Mouse (Mus musculus): ENCODE data around the gene Gpr107. TPM values are rescaled to one million over a fixed set of nuclear protein-coding genes. Genes with fewer than 3 reads are reported as not detected.
A peak's percentile ranks its signal among the peaks of the same experiment; 100 is the strongest.

Gpr107 gene
- polyA plus RNA-seq, 1 experiment from 2014 or later, result 29.9 TPM

DNA sequence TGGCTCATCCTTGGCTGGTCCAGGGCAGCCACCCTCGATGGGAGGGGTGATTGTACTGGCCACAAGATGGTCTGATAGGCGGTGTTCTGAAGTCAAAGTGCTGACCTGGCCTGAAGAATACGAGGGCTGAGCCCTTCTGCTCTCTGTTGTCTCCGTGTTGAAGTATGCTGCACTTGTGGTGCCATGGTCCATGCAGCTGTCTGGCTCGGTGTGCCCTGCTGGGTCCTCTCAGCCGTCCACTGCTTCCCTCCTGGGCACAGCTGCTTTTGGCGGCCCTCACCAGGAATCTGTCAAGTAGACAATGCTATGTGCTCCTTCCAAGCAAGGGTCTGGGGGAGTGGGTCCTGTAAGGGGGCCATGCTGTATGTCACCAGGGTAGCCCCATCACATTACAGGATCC lies 68.7 kb downstream of the Gpr107 start:
- H3K9me3 ChIP-seq (replicated peaks; ENCODE audit: control insufficient read depth, low read length), result no peaks in the 10 kb centered on the region
- no peak for ATAC-seq (replicated peaks; ENCODE audit: extremely low read depth, insufficient read depth, low FRiP score)
- no peak overlapping the region for H3K9ac ChIP-seq (ENCODE audit: low read length)
- H3K4me2 ChIP-seq (ENCODE audit: low read depth, low read length), result no peak overlapping the region
- 68% methylated on average over 7 of the region's 7 CpGs for WGBS
- H3K36me3 ChIP-seq (ENCODE audit: control insufficient read depth, insufficient read depth), result no peaks in the 10 kb centered on the region
- peaks cover 27% of the 10 kb centered on the region for H3K4me1 ChIP-seq (ENCODE audit: control insufficient read depth, insufficient read depth, low read length)
- H3K4me3 ChIP-seq (ENCODE audit: low read length), result no peak overlapping the region
- H3K27ac ChIP-seq (ENCODE audit: low read length), result no peak overlapping the region
- no peaks in the 10 kb centered on the region for H3K27me3 ChIP-seq (ENCODE audit: control insufficient read depth, insufficient read depth, low read length)

DNA sequence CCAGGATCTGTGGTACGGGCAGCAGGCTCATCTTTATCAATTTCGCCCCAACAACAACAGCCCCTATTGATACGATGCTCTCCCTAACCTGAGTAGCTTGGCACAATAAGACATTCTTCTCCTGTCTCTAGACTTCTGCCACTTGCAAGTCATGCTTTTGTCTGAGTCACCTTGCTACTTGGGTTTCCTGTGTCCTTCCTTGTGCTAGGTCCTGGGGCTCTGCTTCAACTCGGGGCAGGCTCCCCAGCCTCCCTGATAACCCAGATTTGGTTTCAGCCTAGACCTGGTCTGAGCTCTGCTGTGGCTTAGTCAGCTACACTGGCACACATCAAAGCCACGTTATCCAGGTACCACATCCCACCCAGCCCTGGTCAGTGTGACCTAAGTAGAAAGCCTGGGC lies 69.5 kb downstream of the Gpr107 start:
- no peak overlapping the region for H3K4me3 ChIP-seq (ENCODE audit: low read length)
- H3K9me3 ChIP-seq (replicated peaks; ENCODE audit: control insufficient read depth, low read length), result peaks cover 4% of the 10 kb centered on the region
- 68% methylated on average over 5 of the region's 5 CpGs for WGBS
- H3K27me3 ChIP-seq (ENCODE audit: control insufficient read depth, insufficient read depth, low read length), result no peaks in the 10 kb centered on the region
- ATAC-seq (replicated peaks; ENCODE audit: extremely low read depth, insufficient read depth, low FRiP score), result no peak
- peaks cover 20% of the 10 kb centered on the region for H3K4me1 ChIP-seq (ENCODE audit: control insufficient read depth, insufficient read depth, low read length)
- H3K4me2 ChIP-seq (ENCODE audit: low read depth, low read length), result no peak overlapping the region
- H3K27ac ChIP-seq (ENCODE audit: low read length), result no peak overlapping the region
- no peak overlapping the region for H3K9ac ChIP-seq (ENCODE audit: low read length)
- no peaks in the 10 kb centered on the region for H3K36me3 ChIP-seq (ENCODE audit: control insufficient read depth, insufficient read depth)

DNA sequence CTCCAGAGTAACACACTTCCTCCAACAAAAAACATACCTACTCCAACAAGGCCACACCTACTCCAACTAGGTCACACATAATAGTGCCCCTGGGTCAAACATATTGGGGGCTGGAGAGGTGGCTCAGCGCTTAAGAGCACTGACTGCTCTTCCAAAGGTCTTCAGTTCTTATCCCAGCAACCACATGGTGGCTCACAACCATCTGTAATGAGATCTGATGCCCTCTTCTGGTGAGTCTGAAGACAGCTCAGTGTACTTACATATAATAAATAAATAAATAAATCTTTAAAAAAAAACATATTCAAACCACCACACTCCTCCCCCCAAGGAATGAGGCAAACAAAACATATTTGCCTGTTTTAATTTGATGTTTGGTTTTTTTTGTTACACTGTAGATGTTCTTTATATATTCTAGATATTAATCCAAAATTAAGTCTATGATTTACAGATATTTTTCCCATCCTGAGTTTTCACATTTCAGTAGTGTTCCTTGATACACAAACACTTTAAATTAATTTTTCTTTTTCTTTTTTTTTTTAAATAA lies 76.7 kb downstream of the Gpr107 start:
- no peak overlapping the region for H3K4me2 ChIP-seq (ENCODE audit: low read depth, low read length)
- no peaks in the 10 kb centered on the region for H3K36me3 ChIP-seq (ENCODE audit: control insufficient read depth, insufficient read depth)
- no peak overlapping the region for H3K4me3 ChIP-seq (ENCODE audit: low read length)
- WGBS, result 55% methylated on average over 1 of the region's 1 CpGs
- H3K27me3 ChIP-seq (ENCODE audit: control insufficient read depth, insufficient read depth, low read length), result no peaks in the 10 kb centered on the region
- H3K9ac ChIP-seq (ENCODE audit: low read length), result no peak overlapping the region
- no peak for ATAC-seq (replicated peaks; ENCODE audit: extremely low read depth, insufficient read depth, low FRiP score)
- H3K4me1 ChIP-seq (ENCODE audit: control insufficient read depth, insufficient read depth, low read length), result no peaks in the 10 kb centered on the region
- H3K27ac ChIP-seq (ENCODE audit: low read length), result no peak overlapping the region
- peaks cover 5% of the 10 kb centered on the region for H3K9me3 ChIP-seq (replicated peaks; ENCODE audit: control insufficient read depth, low read length)

DNA sequence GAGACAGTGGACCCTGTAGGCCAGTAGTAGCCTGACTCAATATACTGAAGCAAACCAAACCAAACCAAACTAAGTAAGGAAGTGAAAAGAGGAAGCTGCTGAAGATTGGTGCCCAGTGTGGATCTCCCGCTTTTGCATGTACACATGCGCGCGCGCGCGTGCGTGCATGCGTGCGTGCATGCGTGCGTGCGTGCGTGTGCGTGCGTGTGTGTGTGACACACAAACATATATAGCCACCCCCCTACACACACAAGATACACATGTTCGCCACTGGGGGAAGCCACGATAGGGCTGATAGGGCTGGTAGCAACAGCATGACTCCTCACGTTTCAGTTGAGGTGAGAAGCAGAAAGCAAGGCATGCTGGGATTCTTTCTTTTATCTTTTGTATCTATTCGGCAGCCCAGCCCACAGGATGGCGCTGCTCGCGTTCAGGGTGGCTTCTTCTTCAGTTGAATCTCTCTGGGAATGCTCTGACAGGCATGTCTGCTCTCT lies 87.1 kb downstream of the Gpr107 start:
- peaks cover 2% of the 10 kb centered on the region; the same call in 1 of the 2 replicates for H3K27me3 ChIP-seq (ENCODE audit: control insufficient read depth, insufficient read depth, low read length)
- WGBS, result 28% methylated on average over 23 of the region's 23 CpGs
- no peak overlapping the region for H3K27ac ChIP-seq (ENCODE audit: low read length)
- H3K9ac ChIP-seq (ENCODE audit: low read length), result peak overlapping the region; percentile 31; the same call in 1 of the 2 replicates
- H3K4me2 ChIP-seq (ENCODE audit: low read depth, low read length), result peak overlapping the region; percentile 44
- H3K9me3 ChIP-seq (replicated peaks; ENCODE audit: control insufficient read depth, low read length), result no peaks in the 10 kb centered on the region
- H3K4me3 ChIP-seq (ENCODE audit: low read length), result peak overlapping the region; percentile 25
- H3K4me1 ChIP-seq (ENCODE audit: control insufficient read depth, insufficient read depth, low read length), result peaks cover 5% of the 10 kb centered on the region; the same call in 1 of the 2 replicates
- peak; percentile 25; the same call in 1 of the 2 replicates for ATAC-seq (replicated peaks; ENCODE audit: extremely low read depth, insufficient read depth, low FRiP score)
- H3K36me3 ChIP-seq (ENCODE audit: control insufficient read depth, insufficient read depth), result no peaks in the 10 kb centered on the region

DNA sequence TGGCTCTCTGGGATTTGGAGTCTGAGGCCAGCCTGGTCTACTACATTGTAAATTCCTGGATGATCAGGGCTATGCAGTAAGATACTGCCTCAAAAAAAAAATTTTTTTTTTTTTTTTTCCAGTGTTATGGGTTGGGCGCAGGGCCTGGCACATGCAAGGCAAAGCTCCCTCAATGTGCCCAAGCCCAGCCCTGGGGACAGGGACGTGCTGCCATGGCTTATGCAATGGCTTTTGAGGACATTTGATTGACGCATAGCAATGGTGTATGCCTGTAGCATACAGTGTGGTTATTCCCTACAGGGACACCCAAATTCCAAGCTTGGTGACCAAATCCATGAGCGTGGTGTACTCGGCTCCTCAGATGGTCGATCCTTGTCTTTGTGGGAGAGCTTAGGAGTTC lies 87.7 kb downstream of the Gpr107 start:
- H3K27ac ChIP-seq (ENCODE audit: low read length), result no peak overlapping the region
- H3K4me3 ChIP-seq (ENCODE audit: low read length), result no peak overlapping the region
- no peak overlapping the region for H3K9ac ChIP-seq (ENCODE audit: low read length)
- peaks cover 10% of the 10 kb centered on the region for H3K4me1 ChIP-seq (ENCODE audit: control insufficient read depth, insufficient read depth, low read length)
- H3K4me2 ChIP-seq (ENCODE audit: low read depth, low read length), result peak overlapping the region; percentile 44
- peaks cover 2% of the 10 kb centered on the region; the same call in 1 of the 2 replicates for H3K27me3 ChIP-seq (ENCODE audit: control insufficient read depth, insufficient read depth, low read length)
- ATAC-seq (replicated peaks; ENCODE audit: extremely low read depth, insufficient read depth, low FRiP score), result no peak
- H3K9me3 ChIP-seq (replicated peaks; ENCODE audit: control insufficient read depth, low read length), result no peaks in the 10 kb centered on the region
- H3K36me3 ChIP-seq (ENCODE audit: control insufficient read depth, insufficient read depth), result no peaks in the 10 kb centered on the region
- 74% methylated on average over 6 of the region's 6 CpGs for WGBS

DNA sequence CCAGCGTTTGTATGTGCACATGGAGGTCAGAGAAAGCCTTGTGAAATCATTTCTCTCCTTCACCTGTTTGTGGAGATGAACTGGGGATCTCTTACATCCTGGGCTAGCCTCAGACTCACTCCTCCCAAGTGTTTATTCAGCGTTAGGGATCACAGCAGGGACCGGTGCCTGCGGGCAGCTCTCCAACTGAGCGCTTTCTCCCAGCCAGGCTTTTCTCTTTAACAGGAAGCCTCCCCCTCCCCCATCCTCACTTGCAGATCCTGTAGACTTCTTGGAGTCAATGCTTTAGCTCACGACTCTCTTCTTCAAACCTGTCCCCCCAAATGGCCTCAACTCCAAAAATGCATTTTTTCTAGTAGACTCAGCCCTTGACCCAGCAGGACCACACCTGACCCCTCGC lies 89.5 kb downstream of the Gpr107 start:
- H3K27me3 ChIP-seq (ENCODE audit: control insufficient read depth, insufficient read depth, low read length), result peaks cover 2% of the 10 kb centered on the region; the same call in 1 of the 2 replicates
- WGBS, result 12% methylated on average over 7 of the region's 7 CpGs
- peaks cover 16% of the 10 kb centered on the region for H3K4me1 ChIP-seq (ENCODE audit: control insufficient read depth, insufficient read depth, low read length)
- no peak overlapping the region for H3K4me3 ChIP-seq (ENCODE audit: low read length)
- no peak for ATAC-seq (replicated peaks; ENCODE audit: extremely low read depth, insufficient read depth, low FRiP score)
- no peak overlapping the region for H3K9ac ChIP-seq (ENCODE audit: low read length)
- no peaks in the 10 kb centered on the region for H3K9me3 ChIP-seq (replicated peaks; ENCODE audit: control insufficient read depth, low read length)
- H3K4me2 ChIP-seq (ENCODE audit: low read depth, low read length), result no peak overlapping the region
- no peaks in the 10 kb centered on the region for H3K36me3 ChIP-seq (ENCODE audit: control insufficient read depth, insufficient read depth)
- no peak overlapping the region for H3K27ac ChIP-seq (ENCODE audit: low read length)

DNA sequence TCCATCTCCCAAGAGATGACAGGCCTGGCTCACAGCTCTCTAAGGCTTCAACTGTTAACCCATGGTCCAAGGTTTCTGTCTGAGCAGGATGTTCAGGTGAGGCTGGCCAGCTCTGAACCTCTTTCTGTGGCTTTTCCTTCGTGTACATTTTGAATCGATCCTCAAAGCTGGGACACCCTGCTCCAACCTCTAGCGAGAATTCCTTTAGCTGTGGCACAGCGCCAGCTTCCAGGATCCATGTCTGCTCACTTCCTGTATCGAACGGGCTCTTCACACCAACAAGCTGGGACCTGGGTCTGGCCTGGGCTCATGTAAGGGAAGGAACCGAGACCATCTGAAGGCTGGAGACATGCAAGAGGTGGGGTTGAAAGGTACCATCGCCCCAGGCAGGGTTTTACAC lies 92.1 kb downstream of the Gpr107 start:
- no peak overlapping the region for H3K4me3 ChIP-seq (ENCODE audit: low read length)
- no peak overlapping the region for H3K9ac ChIP-seq (ENCODE audit: low read length)
- no peak for ATAC-seq (replicated peaks; ENCODE audit: extremely low read depth, insufficient read depth, low FRiP score)
- no peak overlapping the region for H3K4me2 ChIP-seq (ENCODE audit: low read depth, low read length)
- H3K36me3 ChIP-seq (ENCODE audit: control insufficient read depth, insufficient read depth), result no peaks in the 10 kb centered on the region
- H3K9me3 ChIP-seq (replicated peaks; ENCODE audit: control insufficient read depth, low read length), result no peaks in the 10 kb centered on the region
- H3K27me3 ChIP-seq (ENCODE audit: control insufficient read depth, insufficient read depth, low read length), result peaks cover 2% of the 10 kb centered on the region; the same call in 1 of the 2 replicates
- H3K27ac ChIP-seq (ENCODE audit: low read length), result no peak overlapping the region
- WGBS, result 53% methylated on average over 8 of the region's 8 CpGs
- H3K4me1 ChIP-seq (ENCODE audit: control insufficient read depth, insufficient read depth, low read length), result peaks cover 37% of the 10 kb centered on the region

DNA sequence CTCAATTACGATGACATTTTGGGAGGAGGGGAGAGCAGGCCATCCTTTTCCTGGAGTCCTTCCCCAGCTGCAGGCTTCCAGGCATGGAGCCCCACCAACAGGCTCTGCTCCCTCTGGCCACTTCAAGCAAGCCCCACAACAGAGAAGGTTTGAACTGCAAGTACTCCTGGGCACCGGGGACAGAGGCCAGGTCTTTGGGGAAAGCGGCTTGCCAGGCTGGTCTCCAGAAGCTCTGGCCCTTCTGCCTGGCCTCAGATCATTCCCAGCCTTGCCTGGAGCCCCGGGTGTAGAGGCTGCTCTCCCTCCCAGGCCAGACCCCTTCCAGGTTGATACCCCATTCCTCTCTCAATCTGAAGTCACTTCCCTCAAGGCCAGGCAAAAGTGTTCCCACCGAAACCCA lies 92.9 kb downstream of the Gpr107 start:
- peak overlapping the region; percentile 82 for H3K27ac ChIP-seq (ENCODE audit: low read length)
- peaks cover 37% of the 10 kb centered on the region for H3K4me1 ChIP-seq (ENCODE audit: control insufficient read depth, insufficient read depth, low read length)
- H3K9ac ChIP-seq (ENCODE audit: low read length), result peak overlapping the region; percentile 88
- WGBS, result 13% methylated on average over 5 of the region's 5 CpGs
- no peaks in the 10 kb centered on the region for H3K9me3 ChIP-seq (replicated peaks; ENCODE audit: control insufficient read depth, low read length)
- H3K4me3 ChIP-seq (ENCODE audit: low read length), result peak overlapping the region; percentile 88
- peaks cover 2% of the 10 kb centered on the region; the same call in 1 of the 2 replicates for H3K27me3 ChIP-seq (ENCODE audit: control insufficient read depth, insufficient read depth, low read length)
- no peak for ATAC-seq (replicated peaks; ENCODE audit: extremely low read depth, insufficient read depth, low FRiP score)
- H3K36me3 ChIP-seq (ENCODE audit: control insufficient read depth, insufficient read depth), result no peaks in the 10 kb centered on the region
- H3K4me2 ChIP-seq (ENCODE audit: low read depth, low read length), result peak overlapping the region; percentile 92

DNA sequence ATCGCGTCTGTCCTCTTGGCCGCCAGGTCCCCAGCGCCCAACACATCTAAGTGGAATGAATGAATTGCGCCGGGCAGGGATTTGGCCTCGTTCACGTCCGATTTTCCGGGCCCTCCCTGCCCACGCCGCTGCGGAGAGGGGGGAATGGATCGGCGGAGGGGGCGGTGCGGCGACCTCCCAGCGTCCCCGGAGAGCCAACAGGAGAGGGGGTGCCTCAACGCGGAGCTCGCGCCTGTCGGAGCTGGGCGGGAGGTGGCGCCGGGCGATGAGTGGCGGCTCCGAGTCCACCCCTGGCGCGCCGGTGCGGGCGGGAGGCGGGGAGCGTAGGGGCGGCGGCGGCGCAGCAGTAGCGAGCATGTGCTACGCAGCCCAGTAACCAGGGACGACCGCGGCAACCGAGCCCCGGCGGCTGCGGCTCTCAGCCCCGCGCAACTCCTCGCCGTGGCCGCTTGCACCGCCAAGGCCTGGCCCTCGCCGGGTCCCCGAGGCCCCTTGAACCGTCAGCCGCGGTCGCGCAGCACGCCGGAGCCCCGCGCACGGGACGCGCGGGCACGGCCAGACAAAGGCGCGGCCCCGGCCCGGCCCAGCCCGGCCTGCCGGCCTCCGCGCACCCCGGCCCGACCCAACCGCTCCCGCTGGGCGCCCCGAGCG lies 93.5 kb downstream of the Gpr107 start, which contains the start of gene Ncs1:
Ncs1 (plus strand) TSS at position 333 of the 651 bp plus-strand sequence.
- 0% methylated on average over 88 of the region's 89 CpGs for WGBS
- peaks cover 2% of the 10 kb centered on the region; the same call in 1 of the 2 replicates for H3K27me3 ChIP-seq (ENCODE audit: control insufficient read depth, insufficient read depth, low read length)
- H3K27ac ChIP-seq (ENCODE audit: low read length), result peak within 1 kb of the TSS; percentile 82
- H3K9me3 ChIP-seq (replicated peaks; ENCODE audit: control insufficient read depth, low read length), result no peaks in the 10 kb centered on the region
- H3K36me3 ChIP-seq (ENCODE audit: control insufficient read depth, insufficient read depth), result no peaks in the 10 kb centered on the region
- H3K4me3 ChIP-seq (ENCODE audit: low read length), result peak within 1 kb of the TSS; percentile 88
- peak; percentile 85 for ATAC-seq (replicated peaks; ENCODE audit: extremely low read depth, insufficient read depth, low FRiP score)
- peak within 1 kb of the TSS; percentile 92 for H3K4me2 ChIP-seq (ENCODE audit: low read depth, low read length)
- H3K9ac ChIP-seq (ENCODE audit: low read length), result peak within 1 kb of the TSS; percentile 88
- peaks cover 40% of the 10 kb centered on the region for H3K4me1 ChIP-seq (ENCODE audit: control insufficient read depth, insufficient read depth, low read length)
